Mouse (Mus musculus) limb, embryonic 11.5 days (tissue): ENCODE results near the gene Mfsd4b1. TPM values are rescaled to one million over a fixed set of nuclear protein-coding genes. Genes with fewer than 3 reads are reported as not detected.

ENCODE experiments used
- ATAC-seq: fragments of 200-750 bp; cut with Nextera tagmentation; 2 replicates; pipeline ENCODE4 v1.8.0; 2017; ENCODE audit warnings: low read depth; ENCODE audit not compliant: insufficient number of reproducible peaks, low FRiP score, low TSS enrichment
- DNase-seq: peaks from one replicate; pipeline ENCODE4 v3.0.0-alpha.2; 2015; ENCODE audit warnings: low spot score
- H3K27ac ChIP-seq: fragments of 300-500 bp; sonication (generic); replicated peaks from 2 replicates; pipeline ENCODE4 v1.5.1; 2014; ENCODE audit warnings: low read depth, mild to moderate bottlenecking, low read length
- H3K27me3 ChIP-seq: fragments of 300-500 bp; sonication (generic); 2 replicates; pipeline ENCODE4 v1.6.1; 2014; ENCODE audit warnings: mild to moderate bottlenecking, low read length, mixed read lengths; ENCODE audit not compliant: control insufficient read depth, insufficient read depth
- H3K36me3 ChIP-seq: fragments of 300-500 bp; sonication (generic); 2 replicates; pipeline ENCODE4 v1.6.1; 2014; ENCODE audit warnings: mild to moderate bottlenecking, low read length, moderate library complexity, mixed read lengths; ENCODE audit not compliant: control insufficient read depth, insufficient read depth
- H3K4me1 ChIP-seq: fragments of 300-500 bp; sonication (generic); 2 replicates; pipeline ENCODE4 v1.6.1; 2014; ENCODE audit warnings: low read length, mixed read lengths; ENCODE audit not compliant: control insufficient read depth, insufficient read depth
- H3K4me2 ChIP-seq: fragments of 300-500 bp; sonication (generic); 2 replicates; pipeline ENCODE4 v1.6.1; 2014; ENCODE audit warnings: low read depth, mild to moderate bottlenecking, moderate library complexity; ENCODE audit not compliant: severe bottlenecking
- H3K4me3 ChIP-seq: fragments of 300-500 bp; sonication (generic); 2 replicates; pipeline ENCODE4 v1.5.1; 2014; ENCODE audit warnings: low read depth, low read length
- H3K9ac ChIP-seq: fragments of 300-500 bp; sonication (generic); 2 replicates; pipeline ENCODE4 v1.6.1; 2014; ENCODE audit warnings: mild to moderate bottlenecking, low read length
- H3K9me3 ChIP-seq: fragments of 300-500 bp; sonication (generic); 2 replicates; pipeline ENCODE4 v1.6.1; 2016; ENCODE audit warnings: low read length; ENCODE audit not compliant: control insufficient read depth
- WGBS: fragments of 180-500 bp; shearing (Covaris S2); extraction: QIAGEN DNeasy Blood & Tissue Kit; methylation state at CpG from one replicate; pipeline ENCODE4 v1.1.7; 2014; 5-methylcytosine and 5-hydroxymethylcytosine counted together
- polyA plus RNA-seq: library from polyadenylated mRNA; unstranded; fragments of >200 nt; fragmentation: Nextera tagmentation; extraction: Ambion mirVana; gene quantifications from 2 replicates; pipeline ENCODE4 v1.2.1, GENCODE M21; 2014

The Mfsd4b1 gene
- polyA plus RNA-seq, 1 experiment from 2014 or later = 0.23 TPM

- DNase-seq = no peak
- no peaks in the 10 kb centered on the region for H3K36me3 ChIP-seq
- no peak for ATAC-seq
- H3K9me3 ChIP-seq = no peaks in the 10 kb centered on the region
- WGBS = 25% methylated on average over 5 of the region's 5 CpGs
- no peaks in the 10 kb centered on the region for H3K27me3 ChIP-seq
- H3K9ac ChIP-seq = no peak overlapping the region
- no peak overlapping the region for H3K4me3 ChIP-seq
- H3K4me2 ChIP-seq = no peak overlapping the region
- no peak overlapping the region for H3K27ac ChIP-seq
- H3K4me1 ChIP-seq = peaks cover 8% of the 10 kb centered on the region; the same call in 1 of the 2 replicates
Measured at GRCm38 (mm10) chr10:40063291-40063890, 38.3 kb upstream of the Mfsd4b1 start.

GRCm38 (mm10) chr10:40062812-40063211 is 37.7 kb upstream of the Mfsd4b1 start:
- no peaks in the 10 kb centered on the region for H3K27me3 ChIP-seq
- no peak overlapping the region for H3K4me2 ChIP-seq
- no peaks in the 10 kb centered on the region for H3K9me3 ChIP-seq
- no peak for ATAC-seq
- H3K36me3 ChIP-seq = no peaks in the 10 kb centered on the region
- no peak overlapping the region for H3K9ac ChIP-seq
- H3K4me1 ChIP-seq = peaks cover 8% of the 10 kb centered on the region; the same call in 1 of the 2 replicates
- 53% methylated on average over 6 of the region's 6 CpGs for WGBS
- H3K27ac ChIP-seq = no peak overlapping the region
- DNase-seq = no peak
- H3K4me3 ChIP-seq = no peak overlapping the region

GRCm38 (mm10) chr10:40061926-40062325 is 36.9 kb upstream of the Mfsd4b1 start:
- peaks cover 8% of the 10 kb centered on the region; the same call in 1 of the 2 replicates for H3K4me1 ChIP-seq
- no peak for DNase-seq
- no peaks in the 10 kb centered on the region for H3K9me3 ChIP-seq
- no peak overlapping the region for H3K4me2 ChIP-seq
- H3K27me3 ChIP-seq = no peaks in the 10 kb centered on the region
- 84% methylated on average over 5 of the region's 5 CpGs for WGBS
- H3K4me3 ChIP-seq = no peak overlapping the region
- no peak overlapping the region for H3K27ac ChIP-seq
- no peaks in the 10 kb centered on the region for H3K36me3 ChIP-seq
- H3K9ac ChIP-seq = no peak overlapping the region
- ATAC-seq = no peak

GRCm38 (mm10) chr10:40058786-40059120 is 33.7 kb upstream of the Mfsd4b1 start:
- DNase-seq = no peak
- Histone ChIP-seq H3K9ac (no peak overlapping the region), H3K4me2 (no peak overlapping the region), H3K36me3 (no peaks in the 10 kb centered on the region), H3K4me1 (no peaks in the 10 kb centered on the region), H3K27ac (no peak overlapping the region), H3K4me3 (no peak overlapping the region), H3K9me3 (no peaks in the 10 kb centered on the region), H3K27me3 (no peaks in the 10 kb centered on the region)
- no peak for ATAC-seq
- 49% methylated on average over 3 of the region's 3 CpGs for WGBS

GRCm38 (mm10) chr10:40058062-40058785 is 33.2 kb upstream of the Mfsd4b1 start:
- Histone ChIP-seq H3K27me3 (no peaks in the 10 kb centered on the region), H3K36me3 (no peaks in the 10 kb centered on the region), H3K4me2 (no peak overlapping the region), H3K27ac (no peak overlapping the region), H3K9me3 (no peaks in the 10 kb centered on the region), H3K9ac (no peak overlapping the region), H3K4me1 (no peaks in the 10 kb centered on the region), H3K4me3 (no peak overlapping the region)
- WGBS = 49% methylated on average over 6 of the region's 6 CpGs
- ATAC-seq (no peak), DNase-seq (no peak)

- Histone ChIP-seq H3K4me2 (no peak overlapping the region), H3K9ac (no peak overlapping the region), H3K27me3 (no peaks in the 10 kb centered on the region), H3K36me3 (no peaks in the 10 kb centered on the region), H3K27ac (no peak overlapping the region), H3K4me1 (no peaks in the 10 kb centered on the region), H3K4me3 (no peak overlapping the region), H3K9me3 (no peaks in the 10 kb centered on the region)
- DNase-seq (no peak), ATAC-seq (no peak)
- WGBS = 37% methylated on average over 2 of the region's 2 CpGs
Measured at GRCm38 (mm10) chr10:40057615-40058014, 32.5 kb upstream of the Mfsd4b1 start.

GRCm38 (mm10) chr10:40054455-40054854 is 29.4 kb upstream of the Mfsd4b1 start:
- no peak overlapping the region for H3K4me2 ChIP-seq
- H3K9me3 ChIP-seq = no peaks in the 10 kb centered on the region
- no peak overlapping the region for H3K27ac ChIP-seq
- H3K4me1 ChIP-seq = no peaks in the 10 kb centered on the region
- ATAC-seq = no peak
- no peaks in the 10 kb centered on the region for H3K36me3 ChIP-seq
- no peak for DNase-seq
- no peak overlapping the region for H3K4me3 ChIP-seq
- no peaks in the 10 kb centered on the region for H3K27me3 ChIP-seq
- WGBS = 87% methylated on average over 8 of the region's 8 CpGs
- no peak overlapping the region for H3K9ac ChIP-seq

- Histone ChIP-seq H3K4me1 (no peaks in the 10 kb centered on the region), H3K4me2 (no peak overlapping the region), H3K36me3 (no peaks in the 10 kb centered on the region), H3K9me3 (no peaks in the 10 kb centered on the region), H3K27me3 (no peaks in the 10 kb centered on the region), H3K27ac (no peak overlapping the region), H3K9ac (no peak overlapping the region), H3K4me3 (no peak overlapping the region)
- no peak for DNase-seq
- no peak for ATAC-seq
- WGBS = 89% methylated on average over 4 of the region's 4 CpGs
Measured at GRCm38 (mm10) chr10:40053896-40054295, 28.8 kb upstream of the Mfsd4b1 start.
